Mouse (Mus musculus): Measurements from ENCODE around the gene Olfr1342. TPM values are rescaled to one million over a fixed set of nuclear protein-coding genes. Genes with fewer than 3 reads are reported as not detected.

The Olfr1342 gene
- polyA plus RNA-seq, 1 experiment from 2014 or later, result not detected

GRCm38 (mm10) chr4:118645234-118645633 lies 47.3 kb downstream of the Olfr1342 start:
- H3K27me3 ChIP-seq (ENCODE audit: low read depth, poor library complexity, severe bottlenecking), result no peaks in the 10 kb centered on the region
- DNase-seq (ENCODE audit: low spot score), result peak; percentile 74

GRCm38 (mm10) chr4:118642346-118643190 lies 50.0 kb downstream of the Olfr1342 start:
- Histone ChIP-seq H3K27ac (replicated peaks) (no peak overlapping the region), H3K27me3 (ENCODE audit: low read depth, poor library complexity, severe bottlenecking) (no peaks in the 10 kb centered on the region), H3K36me3 (no peaks in the 10 kb centered on the region), H3K9me3 (replicated peaks) (no peaks in the 10 kb centered on the region), H3K4me3 (no peak overlapping the region), H3K4me1 (no peaks in the 10 kb centered on the region)
- 61% methylated on average over 20 of the region's 20 CpGs for WGBS
- no peak for DNase-seq (ENCODE audit: low spot score)

More at GRCm38 (mm10) chr4:118645234-118645633, 47.3 kb downstream of the Olfr1342 start:
- Histone ChIP-seq H3K27ac (replicated peaks) (no peak overlapping the region), H3K4me3 (no peak overlapping the region), H3K9me3 (replicated peaks) (no peaks in the 10 kb centered on the region), H3K36me3 (no peaks in the 10 kb centered on the region), H3K4me1 (no peaks in the 10 kb centered on the region)
- WGBS, result 10% methylated on average over 2 of the region's 2 CpGs

Other genes with a start within 250 kb of the Olfr1342 start
- 1.0 and 1.8 TPM in 2 replicates for gene Mpl, start 235.2 kb downstream of the Olfr1342 start, polyA plus RNA-seq (2016; fragmentation: Nextera tagmentation; extraction: Ambion mirVana)
- 13.1 and 15.8 TPM in 2 replicates for gene Tie1, start 202.7 kb downstream of the Olfr1342 start, polyA plus RNA-seq (2016; fragmentation: Nextera tagmentation; extraction: Ambion mirVana)
- gene 2610528J11Rik, start 165.8 kb downstream of the Olfr1342 start, polyA plus RNA-seq (2016; fragmentation: Nextera tagmentation; extraction: Ambion mirVana), result 0.52 and 0.53 TPM in 2 replicates
- gene Tmem125, start 148.7 kb downstream of the Olfr1342 start, polyA plus RNA-seq (2016; fragmentation: Nextera tagmentation; extraction: Ambion mirVana), result 0.28 and 0.30 TPM in 2 replicates
- 0.70 and 0.75 TPM in 2 replicates for gene Cfap57, start 72.0 kb downstream of the Olfr1342 start, polyA plus RNA-seq (2016; fragmentation: Nextera tagmentation; extraction: Ambion mirVana)
- 187 and 192 TPM in 2 replicates for gene Ebna1bp2, start 72.0 kb downstream of the Olfr1342 start, polyA plus RNA-seq (2016; fragmentation: Nextera tagmentation; extraction: Ambion mirVana)
- not detected in 2 replicates for gene Olfr62, start 33.8 kb downstream of the Olfr1342 start, polyA plus RNA-seq (2016; fragmentation: Nextera tagmentation; extraction: Ambion mirVana)
- gene Olfr1341, start 10.8 kb upstream of the Olfr1342 start, polyA plus RNA-seq (2016; fragmentation: Nextera tagmentation; extraction: Ambion mirVana), result not detected in 2 replicates
- gene Olfr1340, start 27.4 kb upstream of the Olfr1342 start, polyA plus RNA-seq (2016; fragmentation: Nextera tagmentation; extraction: Ambion mirVana), result not detected in 2 replicates
- gene Olfr1339, start 39.4 kb upstream of the Olfr1342 start, polyA plus RNA-seq (2016; fragmentation: Nextera tagmentation; extraction: Ambion mirVana), result not detected in 2 replicates
- gene Olfr1338, start 66.0 kb upstream of the Olfr1342 start, polyA plus RNA-seq (2016; fragmentation: Nextera tagmentation; extraction: Ambion mirVana), result not detected in 2 replicates
- gene Olfr1337, start 89.8 kb upstream of the Olfr1342 start, polyA plus RNA-seq (2016; fragmentation: Nextera tagmentation; extraction: Ambion mirVana), result not detected in 2 replicates
- not detected in 2 replicates for gene Olfr1335, start 117.2 kb upstream of the Olfr1342 start, polyA plus RNA-seq (2016; fragmentation: Nextera tagmentation; extraction: Ambion mirVana)
- not detected in 2 replicates for gene Olfr1333, start 143.5 kb upstream of the Olfr1342 start, polyA plus RNA-seq (2016; fragmentation: Nextera tagmentation; extraction: Ambion mirVana)
- not detected in 2 replicates for gene Olfr1331, start 171.9 kb upstream of the Olfr1342 start, polyA plus RNA-seq (2016; fragmentation: Nextera tagmentation; extraction: Ambion mirVana)
- gene Olfr1330, start 195.8 kb upstream of the Olfr1342 start, polyA plus RNA-seq (2016; fragmentation: Nextera tagmentation; extraction: Ambion mirVana), result not detected in 2 replicates
- gene Olfr1329, start 224.7 kb upstream of the Olfr1342 start, polyA plus RNA-seq (2016; fragmentation: Nextera tagmentation; extraction: Ambion mirVana), result not detected in 2 replicates
- gene Olfr1328, start 245.9 kb upstream of the Olfr1342 start, polyA plus RNA-seq (2016; fragmentation: Nextera tagmentation; extraction: Ambion mirVana), result not detected in 2 replicates

Data from midbrain, embryonic 10.5 days (tissue).